Mouse (Mus musculus): Measurements from ENCODE around the gene Psg19. TPM values are rescaled to one million over a fixed set of nuclear protein-coding genes. Genes with fewer than 3 reads are reported as not detected.

Psg19 gene
- total RNA-seq, 2 experiments from 2014 or later: not detected

- DNase-seq: peak; percentile 4
Measured at GRCm38 (mm10) chr7:18746189-18746860, 52.0 kb downstream of the Psg19 start.

Other genes with a start within 250 kb of the Psg19 start
- gene Psg27, start 231.2 kb downstream of the Psg19 start, total RNA-seq (2021): not detected
- not detected for gene Psg23, start 182.0 kb downstream of the Psg19 start, total RNA-seq (2021)
- gene Psg21, start 141.8 kb downstream of the Psg19 start, total RNA-seq (2021): not detected
- not detected for gene Psg20, start 112.3 kb downstream of the Psg19 start, total RNA-seq (2021)
- not detected for gene Psg22, start 80.4 kb downstream of the Psg19 start, total RNA-seq (2021)
- gene Psg17, start 23.1 kb upstream of the Psg19 start, total RNA-seq (2021): not detected
- 1 to 10 TPM; 3.7 to 5.0 TPM for gene Mill2, start 41.4 kb upstream of the Psg19 start, total RNA-seq (2021)
- gene Pglyrp1, start 72.8 kb upstream of the Psg19 start, total RNA-seq (2021): 1 to 10 TPM; 5.0 to 7.9 TPM
- gene Ccdc61, start 111.9 kb upstream of the Psg19 start, total RNA-seq (2021): 10 to 100 TPM; 12.5 to 13.9 TPM
- gene Nova2, start 127.4 kb upstream of the Psg19 start, total RNA-seq (2021): 1 to 10 TPM; 6.1 to 7.4 TPM
- gene Nanos2, start 188.9 kb upstream of the Psg19 start, total RNA-seq (2021): not detected
- gene Mypop, start 192.7 kb upstream of the Psg19 start, total RNA-seq (2021): 1 to 10 TPM; 6.4 to 6.8 TPM
- gene Irf2bp1, start 205.5 kb upstream of the Psg19 start, total RNA-seq (2021): 10 to 100 TPM; 36.9 to 37.2 TPM
- 10 to 100 TPM in 1 of 2 experiments, 1 to 10 TPM in 1; 4.8 to 14.0 TPM for gene Foxa3, start 225.0 kb upstream of the Psg19 start, total RNA-seq (2021)
- 10 to 100 TPM; 78.0 to 89.0 TPM for gene Sympk, start 225.9 kb upstream of the Psg19 start, total RNA-seq (2021)